Mouse (Mus musculus): ENCODE results near the gene Pnpla1. TPM values are rescaled to one million over a fixed set of nuclear protein-coding genes. Genes with fewer than 3 reads are reported as not detected.

The Pnpla1 gene
- polyA plus RNA-seq, 1 experiment from 2014 or later, result 0.04 TPM

GRCm38 (mm10) chr17:28816875-28817811 lies 41.1 kb upstream of the Pnpla1 start:
- DNase-seq (ENCODE audit: low spot score) (no peak), ATAC-seq (no peak)
- 94% methylated on average over 25 of the region's 25 CpGs for WGBS
- H3K4me2 ChIP-seq (replicated peaks; ENCODE audit: low read depth, low read length), result no peak overlapping the region
- H3K36me3 ChIP-seq (ENCODE audit: insufficient read depth, low read length), result peaks cover 46% of the 10 kb centered on the region
- no peak overlapping the region for H3K9ac ChIP-seq (replicated peaks; ENCODE audit: low read depth)
- H3K4me3 ChIP-seq (ENCODE audit: low read depth, low read length), result no peak overlapping the region
- H3K4me1 ChIP-seq (ENCODE audit: insufficient read depth, low read depth, low read length), result no peaks in the 10 kb centered on the region
- no peaks in the 10 kb centered on the region for H3K27me3 ChIP-seq (replicated peaks; ENCODE audit: insufficient read depth, low read length)
- TF ChIP-seq CTCF (IDR thresholded peaks at IDR 0.05) (no peak), EP300 (IDR thresholded peaks at IDR 0.05) (no peak)
- H3K27ac ChIP-seq (ENCODE audit: low read length), result no peak overlapping the region
- no peaks in the 10 kb centered on the region for H3K9me3 ChIP-seq (ENCODE audit: low read length)

- Histone ChIP-seq H3K4me3 (ENCODE audit: low read depth, low read length) (no peak overlapping the region), H3K27me3 (replicated peaks; ENCODE audit: insufficient read depth, low read length) (no peaks in the 10 kb centered on the region), H3K9ac (replicated peaks; ENCODE audit: low read depth) (no peak overlapping the region), H3K4me2 (replicated peaks; ENCODE audit: low read depth, low read length) (no peak overlapping the region), H3K27ac (ENCODE audit: low read length) (no peak overlapping the region), H3K9me3 (ENCODE audit: low read length) (no peaks in the 10 kb centered on the region), H3K4me1 (ENCODE audit: insufficient read depth, low read depth, low read length) (no peaks in the 10 kb centered on the region), H3K36me3 (ENCODE audit: insufficient read depth, low read length) (peaks cover 48% of the 10 kb centered on the region)
- TF ChIP-seq CTCF (IDR thresholded peaks at IDR 0.05) (no peak), EP300 (IDR thresholded peaks at IDR 0.05) (no peak)
- DNase-seq (ENCODE audit: low spot score) (no peak), ATAC-seq (no peak)
- 82% methylated on average over 2 of the region's 2 CpGs for WGBS
Measured at GRCm38 (mm10) chr17:28820189-28820588, 38.0 kb upstream of the Pnpla1 start.

GRCm38 (mm10) chr17:28823004-28823745 lies 35.0 kb upstream of the Pnpla1 start:
- Histone ChIP-seq H3K4me1 (ENCODE audit: insufficient read depth, low read depth, low read length) (no peaks in the 10 kb centered on the region), H3K27ac (ENCODE audit: low read length) (no peak overlapping the region), H3K4me3 (ENCODE audit: low read depth, low read length) (no peak overlapping the region), H3K9me3 (ENCODE audit: low read length) (no peaks in the 10 kb centered on the region), H3K36me3 (ENCODE audit: insufficient read depth, low read length) (peaks cover 52% of the 10 kb centered on the region), H3K9ac (replicated peaks; ENCODE audit: low read depth) (no peak overlapping the region), H3K4me2 (replicated peaks; ENCODE audit: low read depth, low read length) (no peak overlapping the region), H3K27me3 (replicated peaks; ENCODE audit: insufficient read depth, low read length) (no peaks in the 10 kb centered on the region)
- WGBS, result 79% methylated on average over 13 of the region's 13 CpGs
- DNase-seq (ENCODE audit: low spot score), result no peak
- no peak for TF ChIP-seq CTCF (IDR thresholded peaks at IDR 0.05)
- TF ChIP-seq EP300 (IDR thresholded peaks at IDR 0.05), result no peak
- ATAC-seq, result peak; percentile 44; the same call in 1 of the 2 replicates

GRCm38 (mm10) chr17:28823749-28824148 lies 34.5 kb upstream of the Pnpla1 start:
- no peak for DNase-seq (ENCODE audit: low spot score)
- H3K4me2 ChIP-seq (replicated peaks; ENCODE audit: low read depth, low read length), result no peak overlapping the region
- H3K4me3 ChIP-seq (ENCODE audit: low read depth, low read length), result no peak overlapping the region
- no peak overlapping the region for H3K9ac ChIP-seq (replicated peaks; ENCODE audit: low read depth)
- no peak for ATAC-seq
- 78% methylated on average over 11 of the region's 11 CpGs for WGBS
- no peak for TF ChIP-seq EP300 (IDR thresholded peaks at IDR 0.05)
- TF ChIP-seq CTCF (IDR thresholded peaks at IDR 0.05), result no peak
- H3K4me1 ChIP-seq (ENCODE audit: insufficient read depth, low read depth, low read length), result no peaks in the 10 kb centered on the region
- no peaks in the 10 kb centered on the region for H3K27me3 ChIP-seq (replicated peaks; ENCODE audit: insufficient read depth, low read length)
- H3K9me3 ChIP-seq (ENCODE audit: low read length), result no peaks in the 10 kb centered on the region
- H3K36me3 ChIP-seq (ENCODE audit: insufficient read depth, low read length), result peaks cover 52% of the 10 kb centered on the region
- no peak overlapping the region for H3K27ac ChIP-seq (ENCODE audit: low read length)

GRCm38 (mm10) chr17:28824896-28825295 lies 33.3 kb upstream of the Pnpla1 start:
- no peak overlapping the region for H3K27ac ChIP-seq (ENCODE audit: low read length)
- no peaks in the 10 kb centered on the region for H3K27me3 ChIP-seq (replicated peaks; ENCODE audit: insufficient read depth, low read length)
- H3K4me3 ChIP-seq (ENCODE audit: low read depth, low read length), result no peak overlapping the region
- no peak overlapping the region for H3K9ac ChIP-seq (replicated peaks; ENCODE audit: low read depth)
- no peak for DNase-seq (ENCODE audit: low spot score)
- H3K9me3 ChIP-seq (ENCODE audit: low read length), result no peaks in the 10 kb centered on the region
- no peak overlapping the region for H3K4me2 ChIP-seq (replicated peaks; ENCODE audit: low read depth, low read length)
- ATAC-seq, result no peak
- H3K36me3 ChIP-seq (ENCODE audit: insufficient read depth, low read length), result peaks cover 53% of the 10 kb centered on the region
- H3K4me1 ChIP-seq (ENCODE audit: insufficient read depth, low read depth, low read length), result no peaks in the 10 kb centered on the region
- TF ChIP-seq CTCF (IDR thresholded peaks at IDR 0.05) (no peak), EP300 (IDR thresholded peaks at IDR 0.05) (no peak)
- 82% methylated on average over 6 of the region's 6 CpGs for WGBS

- H3K4me1 ChIP-seq (ENCODE audit: insufficient read depth, low read depth, low read length), result no peaks in the 10 kb centered on the region
- no peak overlapping the region for H3K27ac ChIP-seq (ENCODE audit: low read length)
- no peaks in the 10 kb centered on the region for H3K27me3 ChIP-seq (replicated peaks; ENCODE audit: insufficient read depth, low read length)
- H3K9ac ChIP-seq (replicated peaks; ENCODE audit: low read depth), result no peak overlapping the region
- H3K9me3 ChIP-seq (ENCODE audit: low read length), result no peaks in the 10 kb centered on the region
- TF ChIP-seq CTCF (IDR thresholded peaks at IDR 0.05) (no peak), EP300 (IDR thresholded peaks at IDR 0.05) (no peak)
- H3K4me3 ChIP-seq (ENCODE audit: low read depth, low read length), result no peak overlapping the region
- H3K36me3 ChIP-seq (ENCODE audit: insufficient read depth, low read length), result peaks cover 49% of the 10 kb centered on the region
- WGBS, result 86% methylated on average over 6 of the region's 6 CpGs
- no peak overlapping the region for H3K4me2 ChIP-seq (replicated peaks; ENCODE audit: low read depth, low read length)
- no peak for DNase-seq (ENCODE audit: low spot score)
- no peak for ATAC-seq
Measured at GRCm38 (mm10) chr17:28825359-28826041, 32.7 kb upstream of the Pnpla1 start.

All from lung, postnatal 0 days (tissue).